Mouse (Mus musculus) ES-E14 (cell line): Measurements from ENCODE around the gene Abhd16a. TPM values are rescaled to one million over a fixed set of nuclear protein-coding genes. Genes with fewer than 3 reads are reported as not detected.

Experiments
- DNase-seq: peaks from one replicate; pipeline ENCODE4 v3.0.0-alpha.2; 2013; ENCODE audit warnings: low read depth, low spot score
- H3K27ac ChIP-seq: 2 replicates; pipeline ENCODE4 v1.5.1; 2012; ENCODE audit warnings: low read depth, mild to moderate bottlenecking, low read length, moderate library complexity, mixed read lengths; ENCODE audit not compliant: poor library complexity, insufficient read depth, severe bottlenecking
- H3K36me3 ChIP-seq: 2 replicates; pipeline ENCODE4 v1.6.1; 2012; ENCODE audit warnings: mild to moderate bottlenecking, low read length, moderate library complexity, mixed read lengths; ENCODE audit not compliant: control insufficient read depth, poor library complexity, insufficient read depth, severe bottlenecking
- H3K4me1 ChIP-seq, 2 experiments: fragments of 150-350 bp in 1 of 2; sonication (generic) in 1 of 2; 2 replicates each; pipeline ENCODE4 v1.6.1; 2012; ENCODE audit warnings: low read length in 2 of 2, mild to moderate bottlenecking in 1 of 2, mixed read lengths in 1 of 2; ENCODE audit not compliant: control insufficient read depth in 2 of 2, insufficient read depth in 2 of 2, poor library complexity in 1 of 2
- H3K4me3 ChIP-seq, 2 experiments: fragments of 150-350 bp in 1 of 2; sonication (generic) in 1 of 2; 2 replicates each; pipeline ENCODE4 v1.5.1; 2012; ENCODE audit warnings: low read length in 2 of 2, low read depth in 1 of 2, mild to moderate bottlenecking in 1 of 2, mixed read lengths in 1 of 2; ENCODE audit not compliant: insufficient read depth in 1 of 2, poor library complexity in 1 of 2, severe bottlenecking in 1 of 2
- H3K9ac ChIP-seq: 2 replicates; pipeline ENCODE4 v1.6.1; 2012; ENCODE audit warnings: low read depth, mild to moderate bottlenecking, low read length, mixed read lengths; ENCODE audit not compliant: poor library complexity, insufficient read depth, severe bottlenecking
- H3K9me3 ChIP-seq: fragments of 150-350 bp; sonication (generic); 2 replicates; pipeline ENCODE4 v1.6.1; 2012; ENCODE audit warnings: low read depth, mild to moderate bottlenecking, low read length; ENCODE audit not compliant: control insufficient read depth, insufficient read depth
- CHD2 ChIP-seq: IDR thresholded peaks from 2 replicates; pipeline ENCODE4 v1.6.1; 2014; ENCODE audit warnings: mild to moderate bottlenecking, low read depth, low read length, inconsistent platforms
- HCFC1 ChIP-seq: IDR thresholded peaks from 2 replicates; pipeline ENCODE4 v1.6.1; 2012; ENCODE audit warnings: low read length, inconsistent platforms, borderline replicate concordance; ENCODE audit not compliant: insufficient read depth
- MAFK ChIP-seq: IDR thresholded peaks from 2 replicates; pipeline ENCODE4 v1.6.1; 2014; ENCODE audit warnings: mild to moderate bottlenecking, low read depth, low read length, inconsistent platforms; ENCODE audit not compliant: insufficient read depth
- ZC3H11A ChIP-seq: IDR thresholded peaks from 2 replicates; pipeline ENCODE4 v1.6.1; 2012; ENCODE audit warnings: low read depth, mild to moderate bottlenecking, inconsistent platforms, low read length, borderline replicate concordance
- ZNF384 ChIP-seq: IDR thresholded peaks from 2 replicates; pipeline ENCODE4 v1.6.1; 2012; ENCODE audit warnings: low read depth, low read length, inconsistent platforms
- in situ Hi-C, 2 experiments: fragments of 600-800 bp; cut with MboI; formaldehyde crosslinking; loops; one replicate each; pipeline ENCODE4 v1.15.1; 2025; ENCODE audit warnings: low sequenced_read_pairs in 2 of 2, inconsistent platforms in 1 of 2; ENCODE audit not compliant: unreplicated experiment in 2 of 2
- total RNA-seq: library from RNA; depleted of rRNA; stranded (reverse); fragments of 300-350 nt; gene quantifications from 2 replicates; pipeline ENCODE4 v1.2.3, GENCODE M21; 2012

The Abhd16a gene
- total RNA-seq, 1 experiment, result 30.7 TPM

DNA sequence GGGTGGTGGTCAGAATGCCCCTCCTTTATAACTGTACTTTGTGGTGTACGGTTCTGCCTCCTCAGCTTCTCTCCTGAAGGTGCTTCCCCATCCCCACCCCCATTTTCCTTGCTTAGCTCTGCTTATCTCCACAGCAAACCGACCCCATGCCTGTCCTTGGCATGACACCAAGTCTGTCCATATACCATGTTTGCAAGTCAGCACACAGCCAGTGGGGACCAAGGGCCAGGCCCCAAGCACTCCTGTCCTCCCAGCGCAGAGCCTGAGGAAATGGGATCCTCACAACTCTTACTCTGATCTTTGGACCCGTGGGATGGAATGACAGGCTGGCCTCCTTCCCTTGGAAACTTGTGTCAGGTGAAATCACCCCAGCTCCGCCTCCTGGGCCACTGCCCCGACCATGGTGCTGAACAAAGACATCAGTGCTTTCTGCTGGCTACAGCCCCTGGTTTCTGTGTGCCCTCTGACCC is 14.2 kb downstream of the Abhd16a start:
- Histone ChIP-seq H3K4me1 (peaks cover 0 to 9% of the 10 kb centered on the region in 2 experiments; a peak in 1 of 4 replicates), H3K9ac (no peak overlapping the region), H3K4me3 (no peak overlapping the region), H3K36me3 (peaks cover 18% of the 10 kb centered on the region; the same call in 1 of the 2 replicates), H3K27ac (no peak overlapping the region), H3K9me3 (no peaks in the 10 kb centered on the region)
- in situ Hi-C loops, result loop anchor here in 1 of 2 experiments (25.0 kb wide), 1 partner anchor 91 kb away; the partner anchor contains the start of genes Vars and Vwa7
- DNase-seq, result no peak
- TF ChIP-seq ZNF384 (no peak), MAFK (no peak), ZC3H11A (no peak), HCFC1 (no peak)

DNA sequence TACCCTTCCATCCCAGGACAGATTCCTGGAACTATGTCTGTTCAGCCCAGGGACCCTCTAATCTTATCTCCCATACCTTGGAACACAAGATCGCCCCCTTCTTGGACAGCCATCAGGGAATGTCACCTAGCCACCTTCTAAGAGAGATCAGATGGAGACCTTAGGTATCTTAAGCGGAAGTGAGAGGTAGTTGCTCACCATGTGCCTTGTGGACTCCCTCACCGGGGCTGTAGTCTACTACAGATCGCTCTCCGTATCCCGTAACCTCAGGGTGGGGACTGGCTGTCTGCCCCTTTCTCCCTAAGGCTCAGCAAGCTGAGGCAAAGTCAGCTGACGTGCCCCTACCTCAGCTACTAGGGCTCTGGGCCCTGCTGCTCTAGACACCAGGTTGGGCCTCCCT is 15.0 kb downstream of the Abhd16a start:
- Histone ChIP-seq H3K9ac (no peak overlapping the region), H3K4me3 (no peak overlapping the region), H3K27ac (no peak overlapping the region), H3K4me1 (peaks cover 0 to 9% of the 10 kb centered on the region in 2 experiments; a peak in 1 of 4 replicates), H3K36me3 (peaks cover 14% of the 10 kb centered on the region; the same call in 1 of the 2 replicates), H3K9me3 (no peaks in the 10 kb centered on the region)
- DNase-seq, result no peak
- in situ Hi-C loops, result loop anchor here in 1 of 2 experiments (25.0 kb wide), 1 partner anchor 92 kb away; the partner anchor contains the start of genes Vars and Vwa7
- TF ChIP-seq ZNF384, result no peak
- TF ChIP-seq CHD2, result no peak
- TF ChIP-seq MAFK, result no peak
- TF ChIP-seq HCFC1, result no peak
- TF ChIP-seq ZC3H11A, result no peak

DNA sequence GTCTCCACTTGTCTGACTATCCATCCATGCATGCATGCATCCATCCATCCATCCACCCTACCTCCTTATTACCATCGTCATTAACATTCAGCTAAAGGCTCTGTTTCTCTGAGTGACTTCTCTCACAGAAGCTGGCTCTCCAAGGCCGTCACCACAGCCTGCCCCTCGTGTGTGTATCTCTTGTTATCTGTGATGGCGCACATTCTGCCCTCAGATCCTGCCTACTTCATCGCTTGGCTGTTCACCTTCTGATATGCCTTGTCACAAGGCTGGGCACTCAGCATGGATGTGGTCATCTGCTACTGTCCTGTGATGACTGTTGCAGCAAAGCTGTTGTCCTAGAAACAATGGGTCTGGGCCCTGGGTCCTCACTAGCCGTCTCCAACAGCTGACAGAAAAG is 15.7 kb downstream of the Abhd16a start:
- in situ Hi-C loops, result loop anchor here in 1 of 2 experiments (25.0 kb wide), 1 partner anchor 92 kb away; the partner anchor contains the start of genes Vars and Vwa7
- no peak for DNase-seq
- Histone ChIP-seq H3K27ac (no peak overlapping the region), H3K9me3 (no peaks in the 10 kb centered on the region), H3K4me1 (peaks cover 0 to 7% of the 10 kb centered on the region in 2 experiments; a peak in 1 of 4 replicates), H3K9ac (no peak overlapping the region), H3K36me3 (peaks cover 14% of the 10 kb centered on the region; the same call in 1 of the 2 replicates), H3K4me3 (no peak overlapping the region)
- no peak for TF ChIP-seq MAFK
- TF ChIP-seq ZNF384, result no peak
- no peak for TF ChIP-seq ZC3H11A
- no peak for TF ChIP-seq HCFC1
- no peak for TF ChIP-seq CHD2

DNA sequence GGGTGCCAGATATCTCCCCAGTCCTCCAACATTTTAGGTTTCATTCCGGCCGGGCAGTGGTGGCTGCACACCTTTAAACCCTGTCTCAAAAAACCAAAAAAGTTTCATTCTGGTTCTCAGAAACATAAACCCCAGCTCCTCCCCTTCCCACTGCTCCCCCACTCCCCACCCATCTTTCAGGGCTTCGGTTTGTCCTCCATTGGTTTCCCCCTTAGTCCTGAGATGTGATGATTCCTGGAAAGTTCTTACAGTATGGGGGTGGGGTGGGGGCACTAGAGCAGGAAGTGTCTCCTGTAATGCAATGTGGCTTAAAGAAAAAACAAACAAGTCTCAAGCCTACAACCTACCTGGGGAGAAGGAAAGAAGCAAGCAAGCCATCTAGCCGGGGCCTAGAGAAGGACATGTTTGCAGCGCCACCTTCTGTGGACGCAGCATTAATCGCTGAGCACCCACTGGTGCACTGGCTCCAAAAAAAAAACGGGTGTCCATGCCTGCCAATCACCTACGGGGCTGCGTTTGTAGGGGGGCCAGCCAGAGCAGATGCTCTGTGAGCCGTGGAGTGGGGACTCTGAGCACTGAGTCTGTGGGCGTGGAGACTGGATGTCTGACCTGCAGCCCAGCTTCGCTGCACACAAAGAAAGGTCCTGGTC is 16.8 kb downstream of the Abhd16a start:
- Histone ChIP-seq H3K27ac (no peak overlapping the region), H3K4me1 (peaks cover 0 to 3% of the 10 kb centered on the region in 2 experiments; a peak in 1 of 4 replicates), H3K9ac (no peak overlapping the region), H3K36me3 (peaks cover 12% of the 10 kb centered on the region; the same call in 1 of the 2 replicates), H3K4me3 (no peak overlapping the region; a peak in 1 of 4 replicates), H3K9me3 (no peaks in the 10 kb centered on the region)
- no peak for DNase-seq
- in situ Hi-C loops, result loop anchor here in 1 of 2 experiments (25.0 kb wide), 1 partner anchor 94 kb away; the partner anchor contains the start of genes Vars and Vwa7
- TF ChIP-seq ZNF384 (peak; percentile 62), ZC3H11A (no peak; the same call in 1 of the 2 replicates), HCFC1 (no peak), MAFK (no peak)
